Mouse (Mus musculus): ENCODE measurements at regions not wholly inside any gene's neighbourhood (a gene's known extent, or its start where the extent isn't known, plus 50 kb on each side); places are given as distances from the start of the nearest gene placed in this dataset.
"Not testable (repeated sequence)": the region's sequence is repeated elsewhere in the genome, so short reads cannot be mapped to it uniquely, and the experiment has no call there.

GRCm38 (mm10) chr3:68794380-68795014, 74.9 kb upstream of the 1110032F04Rik start:
- no peak for DNase-seq (ENCODE audit: low read depth)

- DNase-seq (ENCODE audit: low read depth), result no peak
These were observed 73.7 kb upstream of the 1110032F04Rik start for GRCm38 (mm10) chr3:68795641-68796040.

- DNase-seq (ENCODE audit: low read depth), result not testable (repeated sequence)
These were observed 71.0 kb upstream of the 1110032F04Rik start for GRCm38 (mm10) chr3:68798408-68798807.

GRCm38 (mm10) chr3:68808866-68809265, 60.5 kb upstream of the 1110032F04Rik start:
- DNase-seq (ENCODE audit: low read depth), result no peak

GRCm38 (mm10) chr3:68813461-68813860, 55.9 kb upstream of the 1110032F04Rik start:
- DNase-seq (ENCODE audit: low read depth), result no peak

- no peak for DNase-seq (ENCODE audit: low read depth)
These were observed 55.2 kb upstream of the 1110032F04Rik start for GRCm38 (mm10) chr3:68814011-68814690.

- DNase-seq (ENCODE audit: low read depth), result no peak
These were observed 53.8 kb upstream of the 1110032F04Rik start for GRCm38 (mm10) chr3:68815621-68816020.

GRCm38 (mm10) chr3:68817321-68817720, 52.1 kb upstream of the 1110032F04Rik start:
- no peak for DNase-seq (ENCODE audit: low read depth)

Measured in c-Kit-positive CD71-negative TER-119-negative erythroid progenitor cells, embryonic 14.5 days (primary cell).